Mouse (Mus musculus): ENCODE data around the gene Qpctl.

The Qpctl gene

DNA sequence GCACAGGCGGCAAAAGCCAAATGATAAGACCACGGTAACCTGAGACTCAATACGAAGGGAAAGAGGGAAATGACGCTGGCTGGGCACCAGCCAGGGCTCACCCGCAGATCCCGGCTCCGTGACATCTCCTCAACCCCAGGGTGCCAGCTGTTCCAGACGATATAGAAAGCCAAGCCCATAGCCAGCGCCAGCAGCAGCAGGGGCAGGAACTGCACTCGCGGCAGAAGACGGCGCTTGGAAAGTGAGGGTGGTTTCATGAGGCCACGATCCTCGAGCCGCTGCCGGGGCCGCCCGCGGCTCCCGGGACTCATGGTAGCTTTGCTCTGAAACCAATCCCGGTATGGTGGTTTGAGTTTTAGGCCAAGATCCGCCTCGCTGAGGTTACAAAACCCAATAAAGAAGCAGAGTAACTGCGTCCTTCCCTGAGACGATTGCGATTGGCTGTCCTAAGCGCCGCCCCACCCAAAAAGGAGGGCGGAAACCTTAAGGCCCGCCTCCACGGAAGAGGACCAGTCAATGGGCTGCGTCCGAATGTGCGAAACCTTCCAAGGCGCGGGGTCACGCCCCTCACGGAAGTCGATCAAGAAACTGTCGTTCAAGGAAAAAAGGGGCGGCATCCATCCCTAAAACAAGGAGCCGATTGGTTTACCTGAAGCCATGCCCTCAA lies at the start of gene Qpctl:
Gene Qpctl, minus strand, starts transcription at position 417 of the 667 bp plus-strand sequence.
- DNase-seq (ENCODE audit: low read depth, low spot score), result peak; percentile 98

DNA sequence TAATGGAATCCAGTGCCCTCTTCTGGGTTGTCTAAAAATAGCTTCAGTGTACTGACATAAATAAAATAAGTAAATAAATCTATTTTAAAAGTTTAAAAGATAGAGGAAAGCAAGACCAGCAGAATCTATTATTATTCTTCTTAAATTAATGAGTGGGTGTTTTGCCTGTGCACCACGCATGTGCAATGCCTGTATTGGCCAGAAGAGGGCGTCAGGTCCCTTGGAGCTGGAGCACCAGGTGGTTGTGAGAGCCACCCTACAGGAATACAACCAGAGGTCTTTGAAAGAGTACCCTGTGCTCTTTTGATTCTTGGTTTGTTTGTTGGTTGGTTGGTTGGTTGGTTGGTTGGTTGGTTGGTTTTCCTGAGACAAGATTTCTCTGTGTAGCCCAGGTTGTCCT lies 48.9 kb upstream of the Qpctl start:
- DNase-seq (ENCODE audit: low read depth, low spot score), result no peak

DNA sequence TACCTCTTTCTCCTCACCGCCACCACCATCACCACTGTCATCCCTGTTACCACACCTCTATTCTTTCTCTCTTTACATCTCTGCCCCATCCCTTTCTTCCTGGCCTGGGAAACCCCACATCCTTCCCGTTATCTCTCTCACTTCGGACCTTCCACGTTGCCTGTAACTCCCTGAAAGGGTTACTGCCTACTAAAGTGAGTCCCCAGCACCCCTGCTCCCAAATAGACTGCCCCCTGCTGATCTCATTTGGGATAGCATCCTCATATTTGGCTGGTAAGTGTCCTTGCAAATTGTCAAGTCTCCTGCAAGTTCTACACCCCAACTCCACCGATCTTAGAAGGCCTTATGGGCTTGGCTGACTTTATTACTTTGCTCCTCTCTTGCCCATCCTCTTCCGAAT lies 47.6 kb upstream of the Qpctl start:
- no peak for DNase-seq (ENCODE audit: low read depth, low spot score)

DNA sequence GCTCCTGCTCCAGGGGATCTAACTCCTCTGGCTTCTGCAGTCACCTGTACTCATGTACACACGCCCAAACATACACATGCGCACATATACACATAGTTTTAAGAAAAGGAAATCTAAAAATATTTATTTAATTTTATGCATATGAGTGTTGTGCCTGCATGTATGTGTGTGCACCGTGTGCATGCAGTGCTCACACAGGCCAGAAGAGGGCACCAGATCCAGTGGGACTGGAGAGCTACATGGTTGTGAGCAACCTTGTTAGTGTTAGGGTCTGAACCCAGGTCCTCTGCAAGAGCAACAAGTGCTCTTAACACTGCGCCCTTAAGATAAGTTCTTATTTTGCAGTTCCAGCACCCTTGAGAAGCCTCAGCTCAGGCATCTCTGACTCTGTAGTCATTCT lies 45.6 kb upstream of the Qpctl start:
- no peak for DNase-seq (ENCODE audit: low read depth, low spot score)

DNA sequence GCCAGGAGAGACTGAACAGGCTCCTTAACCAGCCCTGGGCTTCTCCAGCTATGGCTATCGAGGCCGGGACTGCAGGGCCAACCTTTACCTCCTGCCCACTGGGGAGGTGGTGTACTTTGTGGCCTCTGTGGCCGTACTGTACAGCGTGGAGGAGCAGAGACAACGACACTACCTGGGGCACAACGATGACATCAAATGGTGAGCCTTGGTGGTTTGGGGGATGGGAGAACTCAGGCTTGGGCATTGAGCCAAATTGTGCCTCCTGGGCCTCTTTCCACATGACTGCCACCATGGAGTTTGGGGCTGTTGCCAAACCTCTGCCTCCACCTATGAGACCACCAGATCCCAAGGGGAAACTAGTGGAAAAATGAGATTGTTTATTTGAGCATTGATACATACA lies 35.7 kb upstream of the Qpctl start:
- no peak for DNase-seq (ENCODE audit: low read depth, low spot score)

DNA sequence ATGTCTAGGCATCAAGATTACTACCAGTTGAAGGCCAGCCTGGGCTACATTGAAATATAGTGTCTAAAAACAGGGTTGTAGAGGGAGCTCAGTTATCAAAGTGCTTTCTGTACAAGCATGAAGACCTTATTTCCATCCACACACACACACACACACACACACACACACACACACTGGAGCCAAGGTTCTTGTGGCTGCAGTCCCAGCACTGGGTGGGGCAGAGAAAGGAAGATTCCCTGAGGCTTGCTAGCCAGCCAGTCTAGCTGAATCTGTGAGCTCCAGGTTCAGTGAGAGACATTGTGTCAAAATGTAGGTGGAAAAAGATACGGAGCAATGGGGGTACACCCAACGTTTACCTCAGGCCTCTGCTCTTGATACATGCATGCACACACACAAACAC lies 35.2 kb upstream of the Qpctl start:
- no peak for DNase-seq (ENCODE audit: low read depth, low spot score)

DNA sequence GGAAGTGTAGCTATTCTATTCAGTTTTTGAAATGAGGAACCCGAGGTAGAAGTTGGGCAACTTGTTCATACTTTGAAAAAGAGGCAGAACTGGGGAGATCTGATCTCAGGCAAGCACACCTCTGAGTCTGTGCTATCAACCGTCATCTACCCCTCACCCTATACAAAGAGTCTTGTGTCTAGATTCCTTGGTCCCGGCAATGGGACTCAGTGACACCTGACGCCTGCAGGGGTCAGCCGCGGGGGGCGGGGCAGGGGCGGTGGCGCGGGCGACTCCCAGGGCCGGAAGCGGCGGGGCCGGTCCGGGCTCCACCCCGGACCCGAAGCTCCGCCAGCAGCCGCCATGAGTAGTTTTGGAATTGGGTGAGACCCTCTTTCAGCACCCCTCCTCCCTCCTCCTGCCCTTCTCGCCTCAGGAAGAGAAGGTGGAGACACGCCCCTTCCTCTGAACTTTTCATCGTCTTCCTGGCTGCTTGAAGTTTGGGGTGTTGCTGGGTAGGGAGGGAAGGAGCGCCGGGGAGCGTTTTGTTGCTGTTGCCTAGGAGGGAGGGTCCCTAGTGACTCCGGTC lies 31.9 kb upstream of the Qpctl start:
- no peak for DNase-seq (ENCODE audit: low read depth, low spot score)

DNA sequence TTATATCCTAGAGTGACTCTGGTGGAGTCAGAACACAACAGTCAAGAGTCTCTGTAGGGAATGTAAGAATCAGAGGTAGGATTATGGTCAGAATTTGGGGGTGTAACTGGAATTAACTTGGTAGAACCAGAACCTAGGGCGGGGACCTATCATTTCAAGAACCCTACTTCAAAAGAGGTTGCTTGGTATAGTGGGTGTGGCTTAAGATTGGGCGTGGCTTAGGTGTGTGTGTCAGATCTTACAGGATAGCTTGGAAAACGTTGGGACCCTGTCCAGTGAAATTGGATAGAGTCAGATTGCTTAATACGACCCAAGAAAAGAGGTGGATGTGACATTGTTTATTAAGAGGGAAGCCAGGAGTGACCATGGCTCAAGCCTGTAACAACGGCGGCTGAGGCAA lies 30.8 kb upstream of the Qpctl start:
- DNase-seq (ENCODE audit: low read depth, low spot score), result no peak

DNA sequence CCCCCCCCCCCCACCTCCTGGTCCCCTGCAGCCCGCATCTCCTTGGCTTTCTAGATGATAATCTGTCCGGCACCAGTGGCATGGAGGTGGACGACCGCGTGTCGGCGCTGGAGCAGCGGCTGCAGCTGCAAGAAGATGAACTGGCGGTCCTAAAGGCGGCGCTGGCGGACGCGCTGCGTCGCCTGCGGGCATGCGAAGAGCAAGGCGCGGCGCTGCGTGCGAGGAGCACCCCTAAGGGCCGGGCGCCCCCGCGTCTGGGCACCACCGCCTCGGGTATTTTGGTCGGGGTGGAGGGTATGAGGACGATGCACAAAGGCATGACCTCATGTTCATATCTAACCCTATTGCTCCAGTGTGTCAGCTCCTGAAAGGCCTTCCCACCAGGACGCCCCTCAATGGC lies 30.1 kb upstream of the Qpctl start:
- DNase-seq (ENCODE audit: low read depth, low spot score), result no peak

DNA sequence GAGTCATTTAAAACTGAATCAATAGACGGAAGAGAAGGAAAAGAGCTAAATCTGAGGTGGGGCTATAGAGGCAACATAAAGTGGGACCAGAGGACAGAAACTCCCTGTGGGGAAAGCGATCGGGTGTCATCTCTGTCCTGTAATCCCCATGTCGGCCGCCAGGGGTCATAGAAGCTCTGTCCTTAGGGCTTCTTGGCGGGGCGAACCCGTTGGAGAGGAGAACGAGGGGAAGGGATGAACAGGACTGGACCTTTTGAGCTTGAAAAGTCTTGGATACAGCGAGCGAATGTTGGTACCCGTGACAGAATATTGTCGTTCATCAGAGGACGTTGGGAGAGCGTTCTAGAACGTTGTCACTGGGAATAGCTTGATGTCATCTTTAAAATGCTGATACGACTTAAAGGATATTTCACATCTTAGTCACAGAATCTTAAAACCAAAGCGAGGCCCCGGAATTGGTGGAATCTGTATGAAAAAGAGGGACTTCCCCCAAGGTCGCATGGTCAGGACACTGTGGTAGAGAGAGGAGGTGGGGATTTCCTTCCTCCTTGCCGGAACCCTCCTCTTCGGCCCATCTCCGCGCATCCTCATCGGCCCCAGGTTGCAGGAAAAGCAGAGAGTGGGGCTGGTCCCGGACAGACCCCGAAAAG lies 29.5 kb upstream of the Qpctl start:
- DNase-seq (ENCODE audit: low read depth, low spot score), result no peak

DNA sequence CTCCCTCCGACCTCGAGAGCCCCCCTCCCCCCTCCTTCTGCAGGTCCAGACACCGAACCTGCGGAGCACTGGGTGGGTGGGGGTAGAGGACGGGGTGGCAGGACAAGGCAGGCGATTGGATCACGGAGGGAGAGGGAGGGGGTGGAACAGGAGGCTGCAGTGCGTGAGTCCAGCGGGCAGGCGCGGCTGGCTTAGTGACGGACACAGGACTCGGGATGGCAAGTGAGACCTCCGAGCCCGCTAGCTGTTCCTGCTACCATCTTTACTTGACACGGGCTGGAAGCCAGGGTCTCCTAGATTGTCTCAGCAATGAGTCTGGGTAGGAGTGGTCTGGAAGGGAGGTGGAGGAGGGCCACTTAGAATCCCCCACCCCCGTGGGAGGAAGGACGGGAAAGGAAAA lies 28.9 kb upstream of the Qpctl start:
- no peak for DNase-seq (ENCODE audit: low read depth, low spot score)

DNA sequence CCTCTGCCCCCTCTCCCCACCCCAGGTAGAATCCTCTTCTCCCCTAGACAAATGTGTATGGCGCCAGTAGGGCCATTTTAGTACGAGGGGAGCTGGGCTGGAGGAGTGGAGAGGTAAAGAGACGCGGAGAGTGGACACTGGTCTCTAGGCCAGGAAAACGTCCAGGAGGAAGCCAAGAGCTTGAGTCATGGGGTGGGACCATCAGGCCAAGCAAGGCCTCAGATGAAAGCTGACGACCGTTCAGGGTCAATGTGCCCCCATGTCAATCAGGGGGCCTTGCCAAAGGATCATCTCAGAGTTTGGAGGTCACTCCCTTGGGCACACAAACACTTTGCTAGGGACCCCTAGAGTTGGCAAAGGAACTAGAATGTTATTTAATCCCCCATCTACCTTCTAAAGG lies 28.1 kb upstream of the Qpctl start:
- no peak for DNase-seq (ENCODE audit: low read depth, low spot score)

DNA sequence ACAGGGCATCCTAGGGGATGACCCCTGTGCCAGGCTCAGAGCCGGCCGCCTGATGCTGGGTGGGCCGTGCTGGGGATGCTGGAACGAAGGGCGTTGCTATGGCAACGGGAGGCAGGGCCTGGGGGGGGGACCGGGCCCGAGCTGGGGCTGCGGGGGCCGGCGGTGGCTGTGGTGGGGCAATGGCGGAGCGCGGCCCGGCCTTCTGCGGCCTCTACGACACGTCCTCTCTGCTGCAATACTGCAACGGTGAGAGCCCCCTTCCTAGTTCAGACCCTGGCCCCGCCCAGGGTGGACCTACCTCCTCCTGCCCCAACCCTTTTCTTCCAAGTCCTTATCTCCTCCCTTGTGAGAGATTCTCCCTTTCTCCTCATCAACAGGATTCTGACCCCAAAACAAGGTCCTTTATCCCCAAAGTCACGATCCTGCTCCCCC lies 27.4 kb upstream of the Qpctl start:
- no peak for DNase-seq (ENCODE audit: low read depth, low spot score)

DNA sequence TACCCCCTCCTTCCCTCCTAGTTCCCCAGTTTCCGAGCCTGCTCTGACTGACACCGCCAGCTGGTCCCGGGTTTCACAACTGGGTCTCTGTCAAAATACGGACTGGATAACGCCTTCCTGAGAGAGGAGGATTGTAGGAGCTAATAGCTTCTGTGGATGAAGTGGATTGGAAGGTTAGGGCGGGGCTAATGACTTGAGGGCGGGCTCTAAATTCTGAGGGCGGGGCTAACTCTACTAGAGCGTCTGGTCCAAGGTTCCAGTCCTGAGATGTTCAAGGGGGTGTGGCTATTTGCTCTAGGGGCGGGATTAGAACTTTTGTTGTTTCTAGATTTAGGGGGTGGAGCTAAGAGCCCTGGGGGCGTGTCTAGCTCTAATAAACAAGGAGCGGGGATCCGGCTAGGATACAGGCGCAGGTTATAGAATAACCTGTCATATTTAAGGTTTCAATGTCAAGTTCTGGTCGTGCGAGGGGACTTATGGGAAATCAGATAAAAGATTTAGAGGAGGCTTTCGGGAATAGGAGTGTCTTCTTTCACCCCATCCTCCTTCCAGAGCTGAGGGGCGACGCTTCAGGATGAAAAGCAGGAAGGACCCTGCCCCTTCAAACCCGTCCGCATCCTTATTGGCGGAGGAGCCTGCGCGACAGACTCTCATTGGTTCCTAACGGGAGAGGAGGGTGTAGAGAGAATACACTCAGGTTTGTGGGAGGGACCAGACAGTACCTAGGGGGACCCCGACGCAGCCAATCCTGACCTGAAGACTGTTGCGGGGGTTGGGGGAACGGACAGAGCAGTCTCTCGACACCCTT lies 26.8 kb upstream of the Qpctl start, which contains the start of gene Eml2:
Gene Eml2, plus strand, starts transcription at position 714 of the 808 bp plus-strand sequence.
- DNase-seq (ENCODE audit: low read depth, low spot score), result peak; percentile 94

DNA sequence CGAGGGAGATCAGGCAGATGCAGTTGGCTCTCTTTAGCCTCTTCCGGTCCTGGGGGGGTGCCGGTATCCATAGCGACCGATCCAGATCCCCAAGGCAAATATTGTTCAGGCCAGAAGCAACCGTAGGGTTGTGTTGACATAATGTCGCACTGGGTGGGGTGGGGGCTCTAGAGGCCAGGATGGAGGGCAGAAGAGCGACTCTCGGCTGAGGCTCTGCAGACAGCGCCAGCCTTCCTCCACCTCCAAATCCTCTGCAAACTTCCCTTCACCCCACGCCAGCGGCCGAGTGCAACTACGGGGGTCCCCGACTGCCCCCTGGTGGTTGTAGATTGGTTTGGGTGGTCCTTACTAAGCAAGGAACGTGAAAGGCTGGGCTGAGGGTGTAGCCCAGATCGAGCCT lies 23.8 kb upstream of the Qpctl start:
- DNase-seq (ENCODE audit: low read depth, low spot score), result no peak

DNA sequence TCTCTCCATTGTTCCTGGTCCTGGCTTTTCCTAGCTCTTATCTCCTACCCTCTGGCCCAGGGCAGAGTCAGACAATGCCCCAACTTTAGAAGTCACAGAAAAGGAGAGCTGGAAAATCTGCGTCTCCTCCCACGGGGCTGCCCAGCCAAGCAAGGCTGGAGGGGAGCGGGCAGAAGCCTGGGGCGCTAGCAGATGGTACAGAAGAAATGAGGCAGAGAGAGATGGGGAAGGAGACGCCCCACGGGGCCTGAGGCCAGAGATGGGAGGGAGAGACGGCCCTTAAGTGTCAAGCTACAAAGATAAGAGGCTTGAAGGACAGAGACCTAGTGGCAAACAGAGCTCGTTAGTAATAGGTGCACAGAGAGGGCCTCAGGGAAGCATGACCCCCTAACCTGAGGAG lies 22.7 kb upstream of the Qpctl start:
- no peak for DNase-seq (ENCODE audit: low read depth, low spot score)

DNA sequence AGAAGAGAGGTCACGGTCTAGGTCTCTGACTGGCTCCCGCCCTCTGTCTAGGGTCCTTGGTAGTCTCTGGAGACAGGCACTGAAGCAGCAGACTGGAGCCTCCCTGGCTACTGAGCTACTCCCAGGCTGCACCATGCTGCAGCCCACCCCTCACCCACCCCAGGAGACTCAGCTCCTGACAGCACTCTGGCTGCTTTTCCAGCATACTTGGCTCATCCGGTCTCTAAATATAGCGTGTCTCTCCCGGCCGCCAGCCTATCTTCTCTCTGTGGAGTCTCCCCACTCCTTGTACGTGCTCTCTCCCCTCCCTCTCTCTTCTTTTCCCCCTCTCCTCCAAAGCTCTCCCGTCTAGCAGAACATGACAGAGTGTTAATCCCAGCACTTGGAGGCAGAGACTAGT lies 21.1 kb upstream of the Qpctl start:
- peak; percentile 85 for DNase-seq (ENCODE audit: low read depth, low spot score)

DNA sequence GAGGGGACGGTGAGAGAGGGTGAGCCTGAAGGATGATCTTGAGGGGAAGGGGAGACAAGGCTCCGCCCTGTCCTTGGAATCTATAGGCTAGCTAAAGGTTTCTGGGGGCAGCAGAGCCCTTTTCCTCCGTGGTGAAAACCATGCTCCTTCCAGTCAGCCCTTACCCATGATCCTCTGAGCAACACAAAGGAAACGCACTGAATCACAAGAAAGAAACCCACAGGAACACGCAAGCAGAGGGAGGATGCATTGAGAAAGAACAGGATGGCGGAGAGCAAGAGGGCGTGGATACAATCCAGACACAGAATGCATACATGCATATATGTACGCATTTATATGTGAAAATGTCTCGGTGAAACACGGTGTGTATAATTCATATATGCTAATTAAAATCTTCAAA lies 20.4 kb upstream of the Qpctl start:
- DNase-seq (ENCODE audit: low read depth, low spot score), result no peak

DNA sequence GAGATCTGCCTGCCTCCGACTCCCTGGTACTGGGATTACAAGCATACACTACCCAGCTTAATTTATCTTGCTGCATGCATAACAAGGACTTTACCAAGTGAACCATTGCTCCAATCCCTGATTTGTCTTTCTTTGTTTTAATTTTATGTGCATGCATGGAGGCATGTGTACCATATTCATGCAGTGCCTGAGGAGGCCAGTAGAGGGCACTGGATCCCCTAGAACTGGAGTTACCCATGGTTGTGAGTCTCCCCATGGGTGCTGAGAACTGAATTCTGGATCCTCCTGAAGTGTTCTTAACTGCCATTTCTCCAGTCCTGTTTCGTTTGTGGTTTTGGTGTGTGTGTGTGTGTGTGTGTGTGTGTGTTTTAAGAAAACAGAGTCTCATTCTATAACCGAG lies 17.9 kb upstream of the Qpctl start:
- DNase-seq (ENCODE audit: low read depth, low spot score), result no peak

DNA sequence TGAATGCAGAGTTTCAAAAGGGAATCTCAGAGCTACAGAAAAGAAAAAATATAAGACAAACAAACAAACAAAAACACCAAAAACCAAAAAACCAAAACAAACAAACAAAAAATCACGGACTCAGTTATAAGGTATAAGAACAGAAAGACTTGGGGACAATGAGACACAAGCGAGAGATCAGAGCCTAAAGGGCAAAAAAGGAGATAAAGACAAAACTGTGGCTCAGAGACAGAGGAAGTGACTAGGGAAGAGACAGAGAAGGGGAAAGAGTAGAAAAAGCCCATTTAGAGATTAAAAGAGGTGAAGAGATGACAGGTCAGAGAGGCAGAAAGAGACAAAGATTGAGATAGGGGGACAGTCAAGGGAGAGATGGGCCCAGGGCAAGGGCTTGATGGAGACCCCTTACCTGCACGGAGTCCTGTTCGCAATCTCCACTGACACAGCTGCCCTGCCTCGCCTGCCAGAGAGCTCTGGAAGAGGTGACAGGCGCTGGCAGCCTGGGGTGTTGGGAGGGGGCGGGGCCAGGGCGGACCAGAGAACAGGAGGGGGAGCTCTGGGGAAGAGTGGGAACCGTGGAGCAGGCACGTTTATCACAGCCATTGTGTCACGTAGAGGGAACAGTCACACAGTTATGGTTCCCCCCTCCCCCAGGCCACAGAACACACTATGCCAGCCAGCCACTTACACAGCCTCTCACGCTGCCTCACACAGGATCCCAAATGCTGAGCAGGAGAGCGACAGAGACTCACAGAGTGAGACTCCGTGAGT lies 16.7 kb upstream of the Qpctl start, which contains the start of gene Gipr:
Gene Gipr, minus strand, starts transcription at position 472 of the 768 bp plus-strand sequence.
- no peak for DNase-seq (ENCODE audit: low read depth, low spot score)

DNA sequence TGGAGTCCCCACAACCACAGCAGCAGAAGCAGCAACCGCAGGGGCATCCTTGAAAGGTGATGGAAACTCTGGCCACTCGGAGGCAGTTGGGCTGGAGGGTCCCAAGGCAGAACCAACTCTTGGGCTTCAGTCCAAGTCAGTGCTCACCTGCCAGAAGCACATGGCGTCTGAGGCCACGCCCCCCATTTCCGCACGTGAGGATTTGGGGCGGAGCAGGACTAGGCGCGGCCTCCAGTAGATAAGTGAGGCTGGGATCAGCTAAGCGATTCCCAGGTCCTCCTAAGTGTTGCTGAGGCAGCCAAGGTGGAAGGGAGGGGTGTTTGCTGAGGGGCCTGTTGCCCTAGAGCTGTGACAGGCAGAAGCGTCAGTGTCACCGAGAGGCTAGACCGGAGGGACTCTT lies 15.9 kb upstream of the Qpctl start:
- DNase-seq (ENCODE audit: low read depth, low spot score), result no peak

DNA sequence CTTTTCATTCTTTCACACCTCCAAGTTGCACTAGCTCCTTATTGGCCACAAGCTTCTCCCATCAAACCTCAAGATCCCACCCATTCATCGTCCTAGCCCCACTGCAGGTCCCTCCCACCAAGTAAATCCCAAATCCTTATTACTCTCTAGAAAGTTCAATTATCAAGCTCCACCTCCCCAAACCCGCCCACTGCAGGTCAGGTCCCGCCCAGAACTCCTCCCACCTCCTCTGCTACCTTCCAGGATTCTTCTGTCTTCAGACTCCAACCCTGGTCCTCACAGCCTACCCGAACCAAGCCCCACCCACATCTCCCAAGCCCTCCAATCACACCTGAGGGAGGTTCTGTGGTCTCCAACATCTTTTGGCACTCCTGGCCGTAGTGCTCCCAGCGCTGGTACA lies 15.1 kb upstream of the Qpctl start:
- no peak for DNase-seq (ENCODE audit: low read depth, low spot score)

Measured in brain, embryonic 18.5 days (tissue).